Mouse (Mus musculus) heart, embryonic 11.5 days (tissue): ENCODE measurements around the gene Col6a6. TPM values are rescaled to one million over a fixed set of nuclear protein-coding genes. Genes with fewer than 3 reads are reported as not detected.
A peak's percentile ranks its signal among the peaks of the same experiment; 100 is the strongest.

Experiments used
- ATAC-seq: fragments of 200-750 bp; cut with Nextera tagmentation; replicated peaks from 2 replicates; pipeline ENCODE4 v1.8.0; 2017; ENCODE audit warnings: moderate library complexity; ENCODE audit not compliant: insufficient number of reproducible peaks, low FRiP score, low TSS enrichment
- H3K27ac ChIP-seq: fragments of 300-500 bp; sonication (generic); 2 replicates; pipeline ENCODE4 v1.5.1; 2014; ENCODE audit warnings: mild to moderate bottlenecking, low read depth, low read length
- H3K27me3 ChIP-seq: fragments of 300-500 bp; sonication (generic); 2 replicates; pipeline ENCODE4 v1.6.1; 2014; ENCODE audit warnings: mild to moderate bottlenecking, low read length, mixed read lengths; ENCODE audit not compliant: control insufficient read depth, insufficient read depth
- H3K36me3 ChIP-seq: fragments of 300-500 bp; sonication (generic); 2 replicates; pipeline ENCODE4 v1.6.1; 2014; ENCODE audit warnings: mild to moderate bottlenecking, low read length, moderate library complexity, mixed read lengths; ENCODE audit not compliant: control insufficient read depth, insufficient read depth
- H3K4me1 ChIP-seq: fragments of 300-500 bp; sonication (generic); 2 replicates; pipeline ENCODE4 v1.6.1; 2014; ENCODE audit warnings: low read length; ENCODE audit not compliant: control insufficient read depth, insufficient read depth
- H3K4me2 ChIP-seq: fragments of 300-500 bp; sonication (generic); 2 replicates; pipeline ENCODE4 v1.6.1; 2014; ENCODE audit warnings: mild to moderate bottlenecking, moderate library complexity
- H3K4me3 ChIP-seq: fragments of 300-500 bp; sonication (generic); 2 replicates; pipeline ENCODE4 v1.5.1; 2014; ENCODE audit warnings: low read depth, low read length
- H3K9ac ChIP-seq: fragments of 300-500 bp; sonication (generic); 2 replicates; pipeline ENCODE4 v1.6.1; 2014; ENCODE audit warnings: mild to moderate bottlenecking, low read depth, low read length, moderate library complexity
- H3K9me3 ChIP-seq: fragments of 300-500 bp; sonication (generic); replicated peaks from 2 replicates; pipeline ENCODE4 v1.6.1; 2016; ENCODE audit warnings: low read length; ENCODE audit not compliant: control insufficient read depth
- WGBS: fragments of 180-500 bp; shearing (Covaris S2); extraction: QIAGEN DNeasy Blood & Tissue Kit; methylation state at CpG from one replicate; pipeline ENCODE4 v1.1.7; 2014; ENCODE audit not compliant: insufficient replicate concordance; 5-methylcytosine and 5-hydroxymethylcytosine counted together
- polyA plus RNA-seq: library from polyadenylated mRNA; unstranded; fragments of >200 nt; fragmentation: Nextera tagmentation; extraction: Ambion mirVana; gene quantifications from 2 replicates; pipeline ENCODE4 v1.2.1, GENCODE M21; 2014

The Col6a6 gene
- polyA plus RNA-seq, result 0.38 and 0.69 TPM in 2 replicates

- Histone ChIP-seq H3K4me3 (peak within 1 kb of the TSS; percentile 18; the same call in 1 of the 2 replicates), H3K9ac (0 out of 2 replicates have a peak within 1 kb of the TSS, but pooled peaks have one; percentile 28), H3K4me2 (peak within 1 kb of the TSS; percentile 54), H3K9me3 (no peaks in the 10 kb centered on the region), H3K27me3 (peaks cover 24% of the 10 kb centered on the region), H3K4me1 (no peaks in the 10 kb centered on the region), H3K27ac (no peak within 1 kb of the TSS), H3K36me3 (no peaks in the 10 kb centered on the region)
- WGBS, result 15% methylated on average over 20 of the region's 20 CpGs
- no peak; the same call in 1 of the 2 replicates for ATAC-seq
Measured at GRCm38 (mm10) chr9:105827791-105828385, at the start of gene Col6a6. Gene Col6a6, minus strand, starts transcription at chr9:105828160.

- no peaks in the 10 kb centered on the region for H3K36me3 ChIP-seq
- 84% methylated on average over 4 of the region's 4 CpGs for WGBS
- H3K4me2 ChIP-seq, result no peak overlapping the region
- no peak overlapping the region for H3K27ac ChIP-seq
- H3K9me3 ChIP-seq, result no peaks in the 10 kb centered on the region
- no peaks in the 10 kb centered on the region for H3K4me1 ChIP-seq
- no peak for ATAC-seq
- no peak overlapping the region for H3K9ac ChIP-seq
- H3K27me3 ChIP-seq, result no peaks in the 10 kb centered on the region
- H3K4me3 ChIP-seq, result no peak overlapping the region
Measured at GRCm38 (mm10) chr9:105876124-105876523, 48.2 kb upstream of the Col6a6 start.

- no peak overlapping the region for H3K4me2 ChIP-seq
- H3K9ac ChIP-seq, result no peak overlapping the region
- no peak overlapping the region for H3K4me3 ChIP-seq
- H3K9me3 ChIP-seq, result no peaks in the 10 kb centered on the region
- no peaks in the 10 kb centered on the region for H3K4me1 ChIP-seq
- 59% methylated on average over 14 of the region's 14 CpGs for WGBS
- no peak overlapping the region for H3K27ac ChIP-seq
- ATAC-seq, result no peak
- no peaks in the 10 kb centered on the region for H3K36me3 ChIP-seq
- H3K27me3 ChIP-seq, result no peaks in the 10 kb centered on the region
Measured at GRCm38 (mm10) chr9:105871643-105872042, 43.7 kb upstream of the Col6a6 start.

GRCm38 (mm10) chr9:105857773-105858172 is 29.8 kb upstream of the Col6a6 start:
- H3K36me3 ChIP-seq, result no peaks in the 10 kb centered on the region
- no peak overlapping the region for H3K27ac ChIP-seq
- no peak overlapping the region for H3K4me2 ChIP-seq
- no peak overlapping the region for H3K9ac ChIP-seq
- no peaks in the 10 kb centered on the region; the same call in none of the 2 replicates for H3K27me3 ChIP-seq
- no peaks in the 10 kb centered on the region for H3K9me3 ChIP-seq
- WGBS, result 16% methylated on average over 6 of the region's 6 CpGs
- no peak overlapping the region for H3K4me3 ChIP-seq
- ATAC-seq, result no peak
- H3K4me1 ChIP-seq, result no peaks in the 10 kb centered on the region

GRCm38 (mm10) chr9:105852778-105853065 is 24.8 kb upstream of the Col6a6 start:
- Histone ChIP-seq H3K27ac (no peak overlapping the region), H3K9me3 (no peaks in the 10 kb centered on the region), H3K4me1 (no peaks in the 10 kb centered on the region), H3K4me3 (no peak overlapping the region), H3K4me2 (no peak overlapping the region), H3K36me3 (no peaks in the 10 kb centered on the region), H3K27me3 (peaks cover 2% of the 10 kb centered on the region; the same call in 1 of the 2 replicates), H3K9ac (no peak overlapping the region)
- no peak for ATAC-seq
- 70% methylated on average over 1 of the region's 1 CpGs for WGBS

- Histone ChIP-seq H3K27ac (no peak overlapping the region), H3K9me3 (no peaks in the 10 kb centered on the region), H3K4me1 (no peaks in the 10 kb centered on the region), H3K36me3 (no peaks in the 10 kb centered on the region), H3K4me3 (no peak overlapping the region), H3K9ac (no peak overlapping the region), H3K4me2 (no peak overlapping the region), H3K27me3 (peaks cover 2% of the 10 kb centered on the region; the same call in 1 of the 2 replicates)
- no peak for ATAC-seq
- 66% methylated on average over 14 of the region's 14 CpGs for WGBS
Measured at GRCm38 (mm10) chr9:105852015-105852777, 24.2 kb upstream of the Col6a6 start.

- no peaks in the 10 kb centered on the region for H3K4me1 ChIP-seq
- H3K36me3 ChIP-seq, result no peaks in the 10 kb centered on the region
- H3K4me3 ChIP-seq, result no peak overlapping the region
- H3K4me2 ChIP-seq, result no peak overlapping the region
- peaks cover 5% of the 10 kb centered on the region; the same call in 1 of the 2 replicates for H3K9me3 ChIP-seq
- no peak overlapping the region for H3K27ac ChIP-seq
- H3K27me3 ChIP-seq, result peaks cover 2% of the 10 kb centered on the region; the same call in 1 of the 2 replicates
- no peak for ATAC-seq
- no peak overlapping the region for H3K9ac ChIP-seq
- WGBS, result 70% methylated on average over 3 of the region's 3 CpGs
Measured at GRCm38 (mm10) chr9:105851011-105851410, 23.1 kb upstream of the Col6a6 start.

GRCm38 (mm10) chr9:105848396-105848795 is 20.4 kb upstream of the Col6a6 start:
- Histone ChIP-seq H3K4me3 (no peak overlapping the region), H3K9me3 (peaks cover 5% of the 10 kb centered on the region; the same call in 1 of the 2 replicates), H3K9ac (no peak overlapping the region), H3K27ac (no peak overlapping the region), H3K4me2 (no peak overlapping the region), H3K27me3 (peaks cover 2% of the 10 kb centered on the region; the same call in 1 of the 2 replicates), H3K4me1 (no peaks in the 10 kb centered on the region), H3K36me3 (no peaks in the 10 kb centered on the region)
- WGBS, result 75% methylated on average over 4 of the region's 4 CpGs
- ATAC-seq, result no peak
